Mouse (Mus musculus): ENCODE measurements at regions not wholly inside any gene's neighbourhood (a gene's known extent, or its start where the extent isn't known, plus 50 kb on each side); places are given as distances from the start of the nearest gene placed in this dataset.

- DNase-seq (ENCODE audit: low spot score in 2 of 2) = no peak
These were observed 153.3 kb upstream of the Dnajc19 start for GRCm38 (mm10) chr3:34234391-34234790.

- no peak for DNase-seq (ENCODE audit: low spot score in 2 of 2)
These were observed 151.5 kb upstream of the Dnajc19 start for GRCm38 (mm10) chr3:34232329-34233250.

GRCm38 (mm10) chr3:34231593-34232328, 150.6 kb upstream of the Dnajc19 start:
- DNase-seq (ENCODE audit: low spot score in 2 of 2) = no peak

GRCm38 (mm10) chr3:34222291-34222690, 141.2 kb upstream of the Dnajc19 start:
- DNase-seq (ENCODE audit: low spot score in 2 of 2) = no peak

- DNase-seq (ENCODE audit: low spot score in 2 of 2) = no peak
These were observed 138.7 kb upstream of the Dnajc19 start for GRCm38 (mm10) chr3:34219741-34220310.

- DNase-seq (ENCODE audit: low spot score in 2 of 2) = no peak
These were observed 138.0 kb upstream of the Dnajc19 start for GRCm38 (mm10) chr3:34219096-34219495.

- no peak for DNase-seq (ENCODE audit: low spot score in 2 of 2)
These were observed 136.8 kb upstream of the Dnajc19 start for GRCm38 (mm10) chr3:34217911-34218310.

- DNase-seq (ENCODE audit: low spot score in 2 of 2) = no peak
These were observed 133.1 kb upstream of the Dnajc19 start for GRCm38 (mm10) chr3:34214233-34214632.

GRCm38 (mm10) chr3:34206454-34206853, 125.3 kb upstream of the Dnajc19 start:
- no peak for DNase-seq (ENCODE audit: low spot score in 2 of 2)

GRCm38 (mm10) chr3:34198228-34198627, 117.1 kb upstream of the Dnajc19 start:
- DNase-seq (ENCODE audit: low spot score in 2 of 2) = no peak

- DNase-seq (ENCODE audit: low spot score in 2 of 2) = no peak
These were observed 116.0 kb upstream of the Dnajc19 start for GRCm38 (mm10) chr3:34197163-34197455.

- DNase-seq (ENCODE audit: low spot score in 2 of 2) = no peak
These were observed 115.5 kb upstream of the Dnajc19 start for GRCm38 (mm10) chr3:34196451-34197162.

GRCm38 (mm10) chr3:34195729-34196450, 114.8 kb upstream of the Dnajc19 start:
- no peak for DNase-seq (ENCODE audit: low spot score in 2 of 2)

- DNase-seq (ENCODE audit: low spot score in 2 of 2) = no peak
These were observed 92.4 kb upstream of the Dnajc19 start for GRCm38 (mm10) chr3:34173416-34174097.

GRCm38 (mm10) chr3:34172899-34173298, 91.8 kb upstream of the Dnajc19 start:
- no peak for DNase-seq (ENCODE audit: low spot score in 2 of 2)

- no peak for DNase-seq (ENCODE audit: low spot score in 2 of 2)
These were observed 90.8 kb upstream of the Dnajc19 start for GRCm38 (mm10) chr3:34171893-34172292.

GRCm38 (mm10) chr3:34168087-34168486, 87.0 kb upstream of the Dnajc19 start:
- no peak for DNase-seq (ENCODE audit: low spot score in 2 of 2)

- no peak for DNase-seq (ENCODE audit: low spot score in 2 of 2)
These were observed 68.9 kb upstream of the Dnajc19 start for GRCm38 (mm10) chr3:34150036-34150435.

GRCm38 (mm10) chr3:34143652-34144051, 62.5 kb upstream of the Dnajc19 start:
- no peak for DNase-seq (ENCODE audit: low spot score in 2 of 2)

GRCm38 (mm10) chr3:34139227-34139626, 58.1 kb upstream of the Dnajc19 start:
- DNase-seq (ENCODE audit: low spot score in 2 of 2) = no peak
